Mouse (Mus musculus) liver, adult 2 months (tissue): ENCODE results near the gene G430095P16Rik. TPM values are rescaled to one million over a fixed set of nuclear protein-coding genes. Genes with fewer than 3 reads are reported as not detected.
A peak's percentile ranks its signal among the peaks of the same experiment; 100 is the strongest.

Source experiments
- DNase-seq: peaks from one replicate; pipeline ENCODE4 v3.0.0-alpha.2; 2011; ENCODE audit warnings: low read depth, low spot score; ENCODE audit errors: extremely low read depth
- H3K27ac ChIP-seq: fragments of 200-500 bp; replicated peaks from 2 replicates; pipeline ENCODE4 v1.5.1; 2012; ENCODE audit warnings: low read depth, mild to moderate bottlenecking, control low read depth, inconsistent platforms, low read length; ENCODE audit not compliant: insufficient read depth
- H3K27me3 ChIP-seq: fragments of 200-500 bp; 2 replicates; pipeline ENCODE4 v1.6.1; 2012; ENCODE audit warnings: mild to moderate bottlenecking, moderate library complexity, low read length, inconsistent platforms; ENCODE audit not compliant: control insufficient read depth, insufficient read depth
- H3K36me3 ChIP-seq: fragments of 200-500 bp; 2 replicates; pipeline ENCODE4 v1.6.1; 2012; ENCODE audit warnings: low read length, inconsistent platforms; ENCODE audit not compliant: control insufficient read depth, insufficient read depth
- H3K4me1 ChIP-seq: fragments of 200-500 bp; 2 replicates; pipeline ENCODE4 v1.6.1; 2011; ENCODE audit warnings: low read length; ENCODE audit not compliant: control insufficient read depth, insufficient read depth
- H3K4me3 ChIP-seq: fragments of 200-500 bp; 2 replicates; pipeline ENCODE4 v1.5.1; 2011; ENCODE audit warnings: low read depth, mild to moderate bottlenecking, control low read depth, low read length, moderate library complexity; ENCODE audit not compliant: insufficient read depth
- H3K79me2 ChIP-seq: fragments of 200-500 bp; 2 replicates; pipeline ENCODE4 v1.6.1; 2012; ENCODE audit warnings: inconsistent platforms, mild to moderate bottlenecking, low read length, moderate library complexity; ENCODE audit not compliant: control insufficient read depth, insufficient read depth
- H3K9ac ChIP-seq: fragments of 200-500 bp; 2 replicates; pipeline ENCODE4 v1.6.1; 2012; ENCODE audit warnings: low read depth, mild to moderate bottlenecking, control low read depth, inconsistent platforms, low read length
- CTCF ChIP-seq: fragments of 200-500 bp; IDR thresholded peaks from 2 replicates; pipeline ENCODE4 v1.5.1; 2011; ENCODE audit warnings: low read depth, low read length, control low read depth
- POLR2A ChIP-seq: fragments of 200-500 bp; IDR thresholded peaks from 2 replicates; pipeline ENCODE4 v1.6.1; 2011; ENCODE audit warnings: low read length, control low read depth; ENCODE audit not compliant: insufficient read depth; ENCODE audit errors: extremely low read depth
- WGBS: fragments of 180-500 bp; shearing (Covaris S2); methylation state at CpG from one replicate; pipeline ENCODE4 v1.1.7; 2018; 5-methylcytosine and 5-hydroxymethylcytosine counted together
- polyA plus RNA-seq: library from polyadenylated mRNA; depleted of rRNA; stranded (reverse); fragments of >200 nt; gene quantifications from 2 replicates; pipeline ENCODE4 v1.2.3, GENCODE M21; 2012; rRNA removed
- total RNA-seq: library from RNA; depleted of rRNA; stranded (reverse); fragments of >200 nt; gene quantifications from 2 replicates; pipeline ENCODE4 v1.2.3, GENCODE M21; 2014; rRNA removed

Gene G430095P16Rik
- total and polyA plus RNA-seq, 2 experiments = not detected

DNA sequence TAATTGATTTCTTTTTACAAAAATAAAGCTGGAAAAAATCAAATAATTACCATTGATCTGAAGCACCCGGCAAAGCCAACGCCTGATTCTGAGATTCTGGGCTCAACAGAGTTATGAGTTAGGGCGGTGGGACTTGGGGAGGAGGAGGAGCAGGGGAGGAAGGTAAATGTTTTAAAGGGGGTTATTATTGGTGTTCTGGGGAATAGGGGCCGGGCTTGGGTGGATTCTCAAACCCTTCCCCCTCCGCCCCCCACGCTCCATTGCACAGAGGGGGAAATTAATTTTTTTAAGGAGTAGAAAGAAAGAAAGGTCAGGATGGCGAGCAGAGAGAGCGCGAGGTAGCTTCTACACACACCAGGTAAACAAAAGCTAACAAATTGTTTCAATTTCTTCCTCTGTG, 50.5 kb downstream of the G430095P16Rik start:
- no peak for TF ChIP-seq POLR2A
- no peak for TF ChIP-seq CTCF
- no peaks in the 10 kb centered on the region for H3K27me3 ChIP-seq
- H3K27ac ChIP-seq = peak overlapping the region; percentile 39
- no peaks in the 10 kb centered on the region for H3K36me3 ChIP-seq
- H3K79me2 ChIP-seq = peaks cover 24% of the 10 kb centered on the region
- no peak overlapping the region for H3K9ac ChIP-seq
- peaks cover 49% of the 10 kb centered on the region for H3K4me1 ChIP-seq
- no peak overlapping the region for H3K4me3 ChIP-seq
- no peak for DNase-seq
- WGBS = 24% methylated on average over 9 of the region's 9 CpGs

DNA sequence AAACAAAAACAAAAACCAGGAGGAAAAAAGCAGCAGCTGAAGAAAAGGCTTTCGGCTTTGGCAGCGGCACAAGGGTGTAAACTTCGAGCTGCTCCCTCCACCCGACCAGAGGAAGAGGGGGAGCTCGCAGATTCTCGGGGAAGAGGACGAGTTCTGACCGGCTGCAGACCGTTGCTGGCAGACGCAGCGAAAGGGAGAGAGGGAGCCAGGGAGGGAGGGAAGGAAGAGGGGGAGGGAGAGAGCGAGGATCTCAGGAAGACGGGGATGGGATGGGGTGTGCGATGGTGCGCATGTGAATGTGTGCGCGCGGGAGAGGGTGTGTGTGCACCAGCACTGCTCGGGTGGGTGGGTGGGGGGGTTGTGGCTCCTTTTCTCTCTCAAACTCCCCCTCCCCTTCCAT, 51.0 kb downstream of the G430095P16Rik start:
- no peak for TF ChIP-seq CTCF
- TF ChIP-seq POLR2A = no peak
- no peak for DNase-seq
- peaks cover 20% of the 10 kb centered on the region for H3K79me2 ChIP-seq
- H3K9ac ChIP-seq = peak overlapping the region; percentile 15
- H3K27ac ChIP-seq = no peak overlapping the region
- H3K4me3 ChIP-seq = peak overlapping the region; percentile 22; the same call in 1 of the 2 replicates
- peaks cover 52% of the 10 kb centered on the region for H3K4me1 ChIP-seq
- H3K36me3 ChIP-seq = no peaks in the 10 kb centered on the region
- 3% methylated on average over 19 of the region's 19 CpGs for WGBS
- no peaks in the 10 kb centered on the region for H3K27me3 ChIP-seq

DNA sequence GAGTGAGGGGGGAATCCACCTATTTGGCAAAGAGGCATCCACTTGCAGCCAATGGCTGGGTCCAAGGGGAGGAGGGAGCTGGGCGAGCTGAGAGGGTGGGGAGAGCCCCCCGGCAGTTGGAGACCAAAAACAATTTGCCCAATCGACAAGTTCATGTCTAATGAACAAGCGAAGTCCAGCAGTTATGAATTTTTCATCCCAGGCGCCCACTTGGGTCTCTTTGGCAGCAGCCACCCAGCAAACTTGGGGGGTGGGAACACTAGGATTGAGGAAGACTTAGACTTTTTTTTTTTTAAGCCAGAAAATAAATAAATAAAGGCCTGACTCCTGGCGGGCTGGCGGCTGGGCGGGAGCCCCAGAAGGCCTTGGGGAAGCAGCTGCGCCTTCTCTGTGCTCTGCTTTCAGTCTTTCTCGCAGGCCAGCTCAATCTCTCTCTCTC, 51.7 kb downstream of the G430095P16Rik start:
- no peak overlapping the region for H3K4me3 ChIP-seq
- DNase-seq = no peak

DNA sequence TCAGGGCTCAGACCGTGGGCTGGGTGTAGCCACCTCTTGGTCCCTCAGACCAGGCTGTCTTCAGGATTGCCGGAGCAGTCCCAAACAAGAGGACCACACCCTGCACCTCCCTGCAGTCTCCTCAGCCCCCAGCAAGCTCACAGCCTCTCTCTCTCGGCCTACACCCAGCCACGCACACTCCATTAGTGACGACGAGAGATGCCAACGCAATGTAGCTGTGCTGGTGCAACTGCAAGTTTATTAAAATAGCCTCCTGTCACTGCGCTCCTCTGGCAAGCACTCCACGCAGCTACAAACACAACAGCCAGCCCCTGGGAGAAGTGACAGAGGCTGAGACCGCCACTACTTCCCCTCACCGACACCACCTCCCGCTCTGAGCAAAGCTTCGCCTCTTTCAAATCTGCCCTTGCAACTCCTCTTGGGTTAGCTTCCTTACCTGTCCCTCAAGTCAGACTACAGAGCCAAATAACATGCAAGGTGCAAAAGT, 52.3 kb downstream of the G430095P16Rik start:
- Histone ChIP-seq H3K27ac (peak overlapping the region; percentile 53), H3K9ac (peak overlapping the region; percentile 34), H3K36me3 (no peaks in the 10 kb centered on the region), H3K27me3 (no peaks in the 10 kb centered on the region), H3K4me1 (peaks cover 50% of the 10 kb centered on the region), H3K79me2 (peaks cover 16% of the 10 kb centered on the region), H3K4me3 (peak overlapping the region; percentile 2; the same call in 1 of the 2 replicates)
- no peak for DNase-seq
- no peak for TF ChIP-seq CTCF
- no peak for TF ChIP-seq POLR2A
- 67% methylated on average over 13 of the region's 13 CpGs for WGBS

More for the DNA sequence above, 51.7 kb downstream of the G430095P16Rik start:
- H3K27ac ChIP-seq = peak overlapping the region; percentile 2; the same call in 1 of the 2 replicates
- TF ChIP-seq POLR2A (no peak), CTCF (no peak)
- WGBS = 28% methylated on average over 9 of the region's 10 CpGs
- peaks cover 52% of the 10 kb centered on the region for H3K4me1 ChIP-seq
- no peaks in the 10 kb centered on the region for H3K27me3 ChIP-seq
- no peaks in the 10 kb centered on the region for H3K36me3 ChIP-seq
- no peak overlapping the region for H3K9ac ChIP-seq
- peaks cover 18% of the 10 kb centered on the region for H3K79me2 ChIP-seq

DNA sequence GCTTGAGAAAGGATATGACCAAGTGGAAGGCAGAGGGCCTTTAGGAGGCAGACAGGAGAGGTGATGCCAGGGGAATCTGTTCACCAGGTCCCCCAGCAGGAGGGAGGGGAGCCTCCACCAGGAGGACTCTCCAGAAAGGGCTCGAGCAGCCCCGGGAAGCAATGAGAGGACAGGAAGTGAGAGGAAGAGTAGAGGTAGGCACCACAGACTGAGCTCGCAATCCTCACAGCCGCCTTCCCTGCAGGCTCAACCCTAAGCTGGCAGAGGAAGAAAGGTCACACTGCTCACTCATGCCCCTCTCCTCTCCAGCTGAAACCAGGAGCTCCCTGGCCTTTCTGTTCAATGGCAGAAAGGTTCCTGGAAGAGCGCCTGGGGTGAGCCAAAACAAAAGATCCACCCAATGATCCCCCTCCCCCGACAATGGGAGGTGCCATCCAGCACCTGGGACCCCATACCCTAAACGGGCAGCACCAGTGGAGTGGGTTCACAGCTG, 52.9 kb downstream of the G430095P16Rik start:
- Histone ChIP-seq H3K79me2 (peaks cover 13% of the 10 kb centered on the region), H3K36me3 (no peaks in the 10 kb centered on the region), H3K4me3 (no peak overlapping the region), H3K27me3 (no peaks in the 10 kb centered on the region), H3K9ac (no peak overlapping the region; the same call in 1 of the 2 replicates), H3K4me1 (peaks cover 48% of the 10 kb centered on the region), H3K27ac (peak overlapping the region; percentile 53)
- no peak for DNase-seq
- no peak for TF ChIP-seq CTCF
- no peak for TF ChIP-seq POLR2A
- 39% methylated on average over 7 of the region's 7 CpGs for WGBS

Other genes with a start within 250 kb of the G430095P16Rik start
- 13.1 and 15.6 TPM in 2 replicates for gene Ier2, start 60.2 kb upstream of the G430095P16Rik start, total RNA-seq
- gene Ier2, start 60.2 kb upstream of the G430095P16Rik start, polyA plus RNA-seq = 12.0 and 12.6 TPM in 2 replicates
- 20.7 and 27.3 TPM in 2 replicates for gene Trmt1, start 36.7 kb upstream of the G430095P16Rik start, total RNA-seq
- gene Trmt1, start 36.7 kb upstream of the G430095P16Rik start, polyA plus RNA-seq = 44.6 and 58.6 TPM in 2 replicates
- 5.3 and 8.0 TPM in 2 replicates for gene Nacc1, start 35.1 kb upstream of the G430095P16Rik start, total RNA-seq
- 31.0 and 32.6 TPM in 2 replicates for gene Nacc1, start 35.1 kb upstream of the G430095P16Rik start, polyA plus RNA-seq
- gene Lyl1, start 21.6 kb upstream of the G430095P16Rik start, total RNA-seq = 0.18 and 0.47 TPM in 2 replicates
- 0.71 and 1.3 TPM in 2 replicates for gene Lyl1, start 21.6 kb upstream of the G430095P16Rik start, polyA plus RNA-seq
- 20.7 and 27.5 TPM in 2 replicates for gene Nfix, start 77.3 kb downstream of the G430095P16Rik start, total RNA-seq
- 32.9 and 34.4 TPM in 2 replicates for gene Nfix, start 77.3 kb downstream of the G430095P16Rik start, polyA plus RNA-seq
- 0.94 and 1.8 TPM in 2 replicates for gene Dand5, start 99.8 kb downstream of the G430095P16Rik start, total RNA-seq
- 2.0 and 2.6 TPM in 2 replicates for gene Dand5, start 99.8 kb downstream of the G430095P16Rik start, polyA plus RNA-seq
- gene Gadd45gip1, start 108.5 kb downstream of the G430095P16Rik start, total RNA-seq = 26.7 and 28.1 TPM in 2 replicates
- 29.8 and 34.2 TPM in 2 replicates for gene Gadd45gip1, start 108.5 kb downstream of the G430095P16Rik start, polyA plus RNA-seq
- 28.2 and 40.7 TPM in 2 replicates for gene Rad23a, start 117.7 kb downstream of the G430095P16Rik start, total RNA-seq
- gene Rad23a, start 117.7 kb downstream of the G430095P16Rik start, polyA plus RNA-seq = 52.0 and 68.4 TPM in 2 replicates
- gene Calr, start 123.9 kb downstream of the G430095P16Rik start, total RNA-seq = 411 and 458 TPM in 2 replicates
- gene Calr, start 123.9 kb downstream of the G430095P16Rik start, polyA plus RNA-seq = 308 and 349 TPM in 2 replicates
- 11.0 and 13.6 TPM in 2 replicates for gene Farsa, start 134.0 kb downstream of the G430095P16Rik start, total RNA-seq
- gene Farsa, start 134.0 kb downstream of the G430095P16Rik start, polyA plus RNA-seq = 24.1 and 32.4 TPM in 2 replicates
- 1.1 and 1.6 TPM in 2 replicates for gene Syce2, start 149.1 kb downstream of the G430095P16Rik start, total RNA-seq
- 0.92 and 1.0 TPM in 2 replicates for gene Syce2, start 149.1 kb downstream of the G430095P16Rik start, polyA plus RNA-seq
- gene Gcdh, start 170.9 kb downstream of the G430095P16Rik start, total RNA-seq = 461 and 560 TPM in 2 replicates
- 1,882 and 2,081 TPM in 2 replicates for gene Gcdh, start 170.9 kb downstream of the G430095P16Rik start, polyA plus RNA-seq
- 4.8 and 5.8 TPM in 2 replicates for gene Klf1, start 178.9 kb downstream of the G430095P16Rik start, total RNA-seq
- gene Klf1, start 178.9 kb downstream of the G430095P16Rik start, polyA plus RNA-seq = 5.2 and 6.6 TPM in 2 replicates
- 13.0 and 16.1 TPM in 2 replicates for gene Dnase2a, start 185.6 kb downstream of the G430095P16Rik start, total RNA-seq
- 16.1 and 20.0 TPM in 2 replicates for gene Dnase2a, start 185.6 kb downstream of the G430095P16Rik start, polyA plus RNA-seq
- gene Mast1, start 214.4 kb downstream of the G430095P16Rik start, total RNA-seq = 0.09 and 0.13 TPM in 2 replicates
- gene Mast1, start 214.4 kb downstream of the G430095P16Rik start, polyA plus RNA-seq = 0.25 and 0.43 TPM in 2 replicates
- gene Rtbdn, start 224.0 kb downstream of the G430095P16Rik start, total RNA-seq = not detected in 2 replicates
- not detected in 2 replicates for gene Rtbdn, start 224.0 kb downstream of the G430095P16Rik start, polyA plus RNA-seq
- not detected in 2 replicates for gene Gm49661, start 246.4 kb downstream of the G430095P16Rik start, total RNA-seq
- 1.0 TPM in 1 of 2 replicates, not detected in the other for gene Gm49661, start 246.4 kb downstream of the G430095P16Rik start, polyA plus RNA-seq
- 135 and 157 TPM in 2 replicates for gene Prdx2, start 246.6 kb downstream of the G430095P16Rik start, total RNA-seq
- 110 and 142 TPM in 2 replicates for gene Prdx2, start 246.6 kb downstream of the G430095P16Rik start, polyA plus RNA-seq
- 17.1 and 24.5 TPM in 2 replicates for gene Rnaseh2a, start 246.8 kb downstream of the G430095P16Rik start, total RNA-seq
- gene Rnaseh2a, start 246.8 kb downstream of the G430095P16Rik start, polyA plus RNA-seq = 25.6 and 28.3 TPM in 2 replicates